Mouse (Mus musculus) cerebellum, adult 2 months (tissue): ENCODE measurements around the gene Cog5.

Experiments
- CTCF ChIP-seq: fragments of 200-500 bp; IDR thresholded peaks from 2 replicates; pipeline ENCODE4 v1.5.1; 2011; ENCODE audit warnings: low read depth, mild to moderate bottlenecking, control low read depth, low read length, moderate library complexity, borderline replicate concordance; ENCODE audit not compliant: insufficient read depth
- POLR2A ChIP-seq: fragments of 200-500 bp; IDR thresholded peaks from 2 replicates; pipeline ENCODE4 v1.6.1; 2011; ENCODE audit warnings: low read length, control low read depth, borderline replicate concordance; ENCODE audit not compliant: insufficient read depth

DNA sequence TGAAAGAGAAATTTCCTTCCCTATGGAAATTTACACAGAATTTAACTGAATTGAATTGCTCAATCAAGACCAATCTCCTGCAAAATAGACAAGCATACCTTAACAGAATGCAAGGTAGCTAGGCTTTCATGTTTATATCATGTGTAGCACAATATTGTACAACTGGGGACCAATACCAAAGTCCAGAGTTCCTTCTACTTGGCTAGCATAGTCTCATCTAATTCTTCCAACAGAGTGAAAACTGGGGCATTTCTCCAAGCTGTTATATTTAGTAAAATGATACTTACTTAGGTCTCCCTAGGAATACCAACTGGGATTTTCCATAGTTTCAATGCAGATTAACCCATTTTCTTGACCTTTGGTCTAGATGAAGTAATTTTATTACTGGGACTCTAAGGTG, 284.4 kb downstream of the Cog5 start:
- no peak for TF ChIP-seq CTCF
- no peak for TF ChIP-seq POLR2A
